Mouse (Mus musculus): Measurements from ENCODE around the gene Gtdc1. TPM values are rescaled to one million over a fixed set of nuclear protein-coding genes. Genes with fewer than 3 reads are reported as not detected.

Gene Gtdc1
- polyA plus RNA-seq, 1 experiment from 2014 or later, result 10.1 TPM

DNA sequence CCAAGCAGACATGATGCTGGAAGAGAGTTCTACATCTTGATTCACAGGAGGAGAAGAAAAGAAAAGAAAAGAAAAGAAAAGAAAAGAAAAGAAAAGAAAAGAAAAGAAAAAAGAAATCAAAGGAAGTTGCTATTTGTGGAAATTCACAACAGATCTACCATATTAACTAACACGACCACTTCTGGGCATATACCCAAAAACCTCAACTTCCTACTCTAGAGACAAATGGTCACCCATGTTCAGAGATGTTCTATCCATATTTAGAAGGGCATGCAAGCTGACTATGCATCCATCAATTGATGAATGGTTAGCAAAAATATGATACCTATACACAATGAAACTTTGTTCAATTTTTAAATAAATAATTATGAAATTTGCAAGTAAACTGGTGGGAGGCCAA is 79.3 kb downstream of the Gtdc1 start:
- H3K9me3 ChIP-seq (replicated peaks), result peaks cover 5% of the 10 kb centered on the region; the same call in 1 of the 2 replicates
- H3K27ac ChIP-seq (ENCODE audit: poor library complexity, severe bottlenecking), result no peak overlapping the region
- no peak overlapping the region for H3K4me2 ChIP-seq
- H3K4me1 ChIP-seq (replicated peaks), result no peaks in the 10 kb centered on the region
- 76% methylated on average over 1 of the region's 1 CpGs for WGBS
- H3K36me3 ChIP-seq, result peaks cover 7% of the 10 kb centered on the region; the same call in 1 of the 2 replicates
- H3K4me3 ChIP-seq, result no peak overlapping the region
- no peaks in the 10 kb centered on the region for H3K27me3 ChIP-seq (replicated peaks)
- no peak overlapping the region for H3K9ac ChIP-seq
- ATAC-seq (ENCODE audit: insufficient number of reproducible peaks, low FRiP score), result no peak

DNA sequence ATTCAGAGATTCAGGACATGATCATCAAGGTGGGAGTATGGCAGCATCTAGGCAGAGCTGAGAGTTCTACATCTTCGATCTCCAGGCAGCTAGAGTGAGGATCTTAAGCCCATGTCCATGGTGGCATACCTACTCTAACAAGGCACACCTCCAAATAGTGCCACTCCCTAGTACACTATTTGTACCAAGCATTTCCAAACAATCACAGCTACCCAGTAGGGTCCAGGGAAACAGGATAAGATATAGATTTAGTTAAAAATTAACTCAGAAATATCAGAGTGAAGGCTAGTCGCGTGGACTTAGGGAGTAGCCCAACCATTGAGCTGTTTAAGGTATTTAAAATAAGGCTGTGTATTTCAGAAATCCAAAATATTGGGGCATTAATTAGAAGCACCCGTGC is 82.0 kb downstream of the Gtdc1 start:
- no peaks in the 10 kb centered on the region for H3K4me1 ChIP-seq (replicated peaks)
- no peak overlapping the region for H3K27ac ChIP-seq (ENCODE audit: poor library complexity, severe bottlenecking)
- no peak overlapping the region for H3K4me3 ChIP-seq
- no peaks in the 10 kb centered on the region for H3K9me3 ChIP-seq (replicated peaks)
- H3K4me2 ChIP-seq, result no peak overlapping the region
- no peak overlapping the region for H3K9ac ChIP-seq
- no peak for ATAC-seq (ENCODE audit: insufficient number of reproducible peaks, low FRiP score)
- 87% methylated on average over 4 of the region's 4 CpGs for WGBS
- H3K27me3 ChIP-seq (replicated peaks), result no peaks in the 10 kb centered on the region
- H3K36me3 ChIP-seq, result no peaks in the 10 kb centered on the region

DNA sequence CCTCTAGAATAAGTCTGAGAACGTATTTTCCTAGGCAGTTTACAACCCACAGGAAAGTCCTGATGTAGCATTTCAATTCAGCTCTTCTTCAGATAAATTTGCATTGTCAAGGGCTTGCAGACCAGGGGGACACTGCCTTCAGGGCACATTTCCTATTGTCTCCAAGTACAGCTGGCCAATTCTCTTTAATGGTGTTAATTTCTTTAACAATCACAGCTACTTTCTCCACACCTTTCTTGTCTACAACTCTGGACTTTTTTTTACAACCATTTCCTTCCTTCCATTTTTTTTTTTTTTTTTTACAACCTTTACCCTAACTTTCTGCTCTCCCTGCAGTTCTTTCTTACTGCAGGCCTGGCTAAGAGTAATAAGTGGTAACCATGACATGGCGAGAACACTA is 97.7 kb downstream of the Gtdc1 start:
- Histone ChIP-seq H3K9ac (no peak overlapping the region), H3K27me3 (replicated peaks) (no peaks in the 10 kb centered on the region), H3K9me3 (replicated peaks) (no peaks in the 10 kb centered on the region), H3K36me3 (no peaks in the 10 kb centered on the region), H3K4me2 (no peak overlapping the region), H3K27ac (ENCODE audit: poor library complexity, severe bottlenecking) (no peak overlapping the region), H3K4me1 (replicated peaks) (no peaks in the 10 kb centered on the region), H3K4me3 (no peak overlapping the region)
- ATAC-seq (ENCODE audit: insufficient number of reproducible peaks, low FRiP score), result no peak
- 66% methylated on average over 2 of the region's 2 CpGs for WGBS

DNA sequence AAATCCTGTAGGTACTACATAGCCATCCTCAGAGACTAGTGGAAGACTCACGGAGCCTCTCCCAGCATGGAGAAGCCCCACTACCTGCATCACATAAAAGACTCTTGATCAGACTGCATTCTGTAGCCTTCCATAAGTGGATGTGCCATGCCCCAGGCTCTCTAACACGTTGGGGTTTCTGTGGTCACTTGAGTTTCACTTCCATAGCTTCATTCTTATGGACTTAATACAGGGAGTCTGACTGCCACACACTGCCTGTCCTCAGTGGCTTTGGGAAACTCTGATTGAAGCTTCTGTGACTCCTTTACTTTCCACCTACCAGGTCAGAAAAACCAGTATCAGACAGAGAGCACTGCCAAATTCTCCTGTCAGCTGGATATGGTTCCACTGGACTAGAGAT is 98.1 kb downstream of the Gtdc1 start:
- ATAC-seq (ENCODE audit: insufficient number of reproducible peaks, low FRiP score), result no peak
- 76% methylated on average over 2 of the region's 2 CpGs for WGBS

DNA sequence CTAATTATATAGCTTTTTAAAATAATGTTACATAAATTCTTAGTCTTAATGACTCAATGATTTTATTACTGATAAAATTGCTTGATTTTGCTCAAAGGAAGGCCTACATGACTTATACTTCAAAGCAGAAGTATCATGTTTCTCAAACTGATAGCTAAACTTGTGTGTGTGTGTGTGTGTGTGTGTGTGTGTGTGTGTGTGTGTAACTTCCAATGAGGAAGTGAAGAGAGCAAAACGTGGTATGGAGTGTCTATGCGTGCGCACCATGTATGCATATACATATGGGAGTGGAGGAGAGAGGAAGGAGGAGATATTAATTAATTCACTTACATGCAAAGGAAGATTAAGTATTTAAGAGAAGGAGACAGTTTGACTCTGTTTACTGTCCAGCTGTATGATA is 100.8 kb downstream of the Gtdc1 start:
- WGBS, result 90% methylated on average over 3 of the region's 3 CpGs
- H3K36me3 ChIP-seq, result no peaks in the 10 kb centered on the region
- no peaks in the 10 kb centered on the region for H3K9me3 ChIP-seq (replicated peaks)
- no peaks in the 10 kb centered on the region for H3K4me1 ChIP-seq (replicated peaks)
- no peak overlapping the region for H3K9ac ChIP-seq
- no peak overlapping the region for H3K4me2 ChIP-seq
- ATAC-seq (ENCODE audit: insufficient number of reproducible peaks, low FRiP score), result no peak
- H3K27me3 ChIP-seq (replicated peaks), result no peaks in the 10 kb centered on the region
- H3K4me3 ChIP-seq, result no peak overlapping the region
- no peak overlapping the region for H3K27ac ChIP-seq (ENCODE audit: poor library complexity, severe bottlenecking)

More for the DNA sequence above, 98.1 kb downstream of the Gtdc1 start:
- no peaks in the 10 kb centered on the region for H3K9me3 ChIP-seq (replicated peaks)
- no peaks in the 10 kb centered on the region for H3K27me3 ChIP-seq (replicated peaks)
- no peaks in the 10 kb centered on the region for H3K4me1 ChIP-seq (replicated peaks)
- no peak overlapping the region for H3K4me2 ChIP-seq
- H3K4me3 ChIP-seq, result no peak overlapping the region
- H3K9ac ChIP-seq, result no peak overlapping the region
- H3K36me3 ChIP-seq, result no peaks in the 10 kb centered on the region
- no peak overlapping the region for H3K27ac ChIP-seq (ENCODE audit: poor library complexity, severe bottlenecking)

DNA sequence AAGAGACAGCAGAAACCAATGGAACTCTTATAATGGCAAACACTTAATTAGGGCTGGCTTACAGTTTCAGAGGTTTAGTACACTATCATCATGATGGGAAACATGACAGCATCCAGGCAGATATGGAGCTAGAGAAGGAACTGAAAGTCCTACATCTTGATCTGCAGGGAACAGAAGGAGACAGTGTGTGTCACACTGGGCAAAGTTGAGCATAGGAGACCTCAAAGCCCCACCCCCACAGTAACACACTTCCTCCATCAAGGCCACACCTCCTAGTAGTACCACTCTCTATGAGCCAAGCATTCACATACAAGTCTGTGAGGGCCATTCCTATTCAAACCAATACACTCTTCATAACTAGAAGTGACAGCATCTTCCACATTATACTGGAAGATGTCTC is 109.7 kb downstream of the Gtdc1 start:
- ATAC-seq (ENCODE audit: insufficient number of reproducible peaks, low FRiP score), result no peak
- no peaks in the 10 kb centered on the region for H3K9me3 ChIP-seq (replicated peaks)
- no peak overlapping the region for H3K9ac ChIP-seq
- H3K27me3 ChIP-seq (replicated peaks), result no peaks in the 10 kb centered on the region
- no peak overlapping the region for H3K27ac ChIP-seq (ENCODE audit: poor library complexity, severe bottlenecking)
- no peaks in the 10 kb centered on the region for H3K36me3 ChIP-seq
- H3K4me2 ChIP-seq, result no peak overlapping the region
- H3K4me1 ChIP-seq (replicated peaks), result no peaks in the 10 kb centered on the region
- no peak overlapping the region for H3K4me3 ChIP-seq

DNA sequence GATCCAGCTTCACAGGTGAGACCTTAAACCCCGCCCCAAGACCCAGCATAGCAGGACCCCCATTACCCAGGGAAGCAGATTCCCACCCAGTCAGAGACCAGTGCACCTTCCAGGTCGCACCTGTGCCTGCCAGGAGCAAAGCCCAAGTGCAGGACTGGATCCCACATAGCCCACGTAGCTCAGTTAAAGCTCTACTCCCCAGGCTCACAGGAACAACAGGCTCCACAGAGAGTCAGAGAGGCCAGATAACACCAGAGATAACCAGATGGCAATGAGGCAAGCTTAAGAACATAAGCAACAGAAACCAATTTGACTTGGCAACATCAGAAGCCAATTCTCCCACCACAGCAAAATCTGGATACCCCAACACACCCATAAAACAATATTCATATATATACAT is 113.7 kb downstream of the Gtdc1 start:
- Histone ChIP-seq H3K9me3 (replicated peaks) (no peaks in the 10 kb centered on the region), H3K36me3 (no peaks in the 10 kb centered on the region), H3K9ac (no peak overlapping the region), H3K4me3 (no peak overlapping the region), H3K27ac (ENCODE audit: poor library complexity, severe bottlenecking) (no peak overlapping the region), H3K4me2 (no peak overlapping the region), H3K4me1 (replicated peaks) (no peaks in the 10 kb centered on the region), H3K27me3 (replicated peaks) (no peaks in the 10 kb centered on the region)
- 48% methylated on average over 3 of the region's 3 CpGs for WGBS
- no peak for ATAC-seq (ENCODE audit: insufficient number of reproducible peaks, low FRiP score)

DNA sequence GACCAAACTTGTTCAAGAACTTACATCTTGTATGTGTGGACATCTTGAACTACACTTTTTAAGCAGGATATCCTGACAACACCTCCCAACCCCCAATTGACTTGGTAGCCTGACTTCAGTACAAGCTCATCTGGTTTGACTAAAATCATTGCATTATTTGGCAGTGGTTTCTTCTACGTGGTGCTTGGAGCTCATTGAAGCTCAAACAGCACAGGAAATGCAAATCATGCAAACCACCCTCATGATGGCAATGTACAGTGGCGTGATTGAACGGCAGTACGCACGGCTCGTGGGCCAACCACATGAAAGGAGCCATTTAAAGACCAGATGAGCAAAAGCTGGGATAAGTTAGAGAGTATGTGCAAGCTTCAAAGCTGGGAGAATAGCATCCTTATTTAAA is 123.0 kb downstream of the Gtdc1 start:
- ATAC-seq (ENCODE audit: insufficient number of reproducible peaks, low FRiP score), result no peak

DNA sequence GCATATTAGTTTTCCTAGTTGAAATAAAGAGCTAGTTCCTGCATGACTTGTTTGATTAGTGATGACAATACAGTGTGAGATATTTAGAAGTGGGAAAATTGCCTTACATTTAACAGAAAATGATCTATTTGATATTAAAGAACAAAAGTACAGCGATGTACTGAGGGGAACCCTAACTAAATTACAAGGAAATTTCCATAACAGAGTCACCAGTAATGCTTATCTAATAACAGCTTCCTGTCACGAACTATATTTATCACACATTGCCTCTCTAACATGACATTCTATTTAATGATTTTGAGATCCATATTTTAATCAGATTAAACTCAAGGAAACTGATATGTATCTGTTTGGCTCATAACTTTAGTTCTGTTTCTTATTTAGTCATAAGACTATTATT is 126.1 kb downstream of the Gtdc1 start:
- no peaks in the 10 kb centered on the region for H3K9me3 ChIP-seq (replicated peaks)
- no peaks in the 10 kb centered on the region for H3K27me3 ChIP-seq (replicated peaks)
- H3K4me1 ChIP-seq (replicated peaks), result no peaks in the 10 kb centered on the region
- no peak overlapping the region for H3K4me2 ChIP-seq
- ATAC-seq (ENCODE audit: insufficient number of reproducible peaks, low FRiP score), result no peak
- no peaks in the 10 kb centered on the region for H3K36me3 ChIP-seq
- H3K27ac ChIP-seq (ENCODE audit: poor library complexity, severe bottlenecking), result no peak overlapping the region
- H3K9ac ChIP-seq, result no peak overlapping the region
- no peak overlapping the region for H3K4me3 ChIP-seq
- WGBS, result 71% methylated on average over 2 of the region's 2 CpGs

More for the DNA sequence above, 123.0 kb downstream of the Gtdc1 start:
- Histone ChIP-seq H3K4me3 (no peak overlapping the region), H3K4me2 (no peak overlapping the region), H3K9ac (no peak overlapping the region), H3K36me3 (no peaks in the 10 kb centered on the region), H3K27me3 (replicated peaks) (no peaks in the 10 kb centered on the region), H3K9me3 (replicated peaks) (no peaks in the 10 kb centered on the region), H3K4me1 (replicated peaks) (no peaks in the 10 kb centered on the region), H3K27ac (ENCODE audit: poor library complexity, severe bottlenecking) (no peak overlapping the region)
- WGBS, result 90% methylated on average over 6 of the region's 6 CpGs

DNA sequence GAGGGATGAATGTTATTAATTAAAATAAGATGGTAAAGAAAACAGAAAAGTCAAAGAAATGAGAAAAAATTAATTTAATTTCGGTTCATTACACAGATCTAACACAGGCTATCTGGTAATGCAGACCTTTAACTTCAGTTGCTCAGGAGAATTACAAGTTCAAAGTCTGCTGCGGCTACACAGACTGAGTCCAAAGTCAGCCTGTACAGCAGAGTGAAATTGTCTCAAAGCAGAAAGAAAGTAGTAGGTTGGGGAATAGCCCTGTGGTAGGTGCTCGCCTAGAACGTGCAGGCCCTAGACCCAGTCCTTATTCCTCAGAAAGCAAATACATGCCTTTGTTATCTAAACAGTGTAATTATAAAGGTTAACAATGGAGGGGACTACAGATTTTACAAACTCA is 135.6 kb downstream of the Gtdc1 start:
- Histone ChIP-seq H3K4me2 (no peak overlapping the region), H3K4me3 (no peak overlapping the region), H3K4me1 (replicated peaks) (no peaks in the 10 kb centered on the region), H3K27me3 (replicated peaks) (no peaks in the 10 kb centered on the region), H3K9ac (no peak overlapping the region), H3K27ac (ENCODE audit: poor library complexity, severe bottlenecking) (no peak overlapping the region), H3K9me3 (replicated peaks) (no peaks in the 10 kb centered on the region), H3K36me3 (no peaks in the 10 kb centered on the region)
- 80% methylated on average over 4 of the region's 4 CpGs for WGBS
- no peak for ATAC-seq (ENCODE audit: insufficient number of reproducible peaks, low FRiP score)

DNA sequence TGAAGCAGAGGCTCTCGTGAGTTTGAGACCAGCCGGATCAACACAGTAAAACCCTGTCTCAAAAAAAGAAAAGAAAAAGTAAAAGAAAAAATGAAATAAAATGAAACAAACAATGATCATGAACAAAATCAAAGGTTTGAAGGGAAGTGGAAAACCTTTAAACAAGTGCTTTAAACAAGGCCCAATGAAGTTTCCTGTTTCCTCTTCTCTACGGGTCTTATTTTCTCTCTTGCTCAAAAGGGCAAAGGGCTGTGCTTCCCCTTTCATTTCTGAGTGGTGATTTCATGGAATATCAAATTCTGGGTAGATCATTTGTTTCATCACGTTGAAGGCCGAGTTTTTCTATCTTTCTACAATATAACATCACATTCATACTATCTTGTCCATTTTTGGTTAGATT is 136.3 kb downstream of the Gtdc1 start:
- Histone ChIP-seq H3K4me2 (no peak overlapping the region), H3K9ac (no peak overlapping the region)

DNA sequence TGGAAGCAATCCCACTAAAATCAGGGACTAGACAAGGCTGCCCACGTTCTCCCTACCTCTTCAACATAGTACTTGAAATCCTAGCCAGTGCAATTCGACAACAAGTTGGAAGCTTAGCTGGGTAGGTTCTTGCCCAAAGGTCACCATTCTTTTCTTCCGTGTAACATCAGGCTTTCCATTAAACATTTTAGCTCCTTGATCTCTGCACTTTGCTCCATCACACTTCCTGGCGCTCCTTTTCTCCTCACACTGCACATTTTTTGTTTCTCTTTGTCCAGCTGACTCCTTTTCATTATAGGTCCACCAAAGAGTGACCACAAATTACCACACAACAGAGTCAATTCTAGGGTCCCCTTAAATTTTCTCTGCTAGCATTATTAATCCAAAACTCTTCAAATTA is 144.7 kb downstream of the Gtdc1 start:
- no peak overlapping the region for H3K4me3 ChIP-seq
- H3K27ac ChIP-seq (ENCODE audit: poor library complexity, severe bottlenecking), result no peak overlapping the region
- H3K9me3 ChIP-seq (replicated peaks), result no peaks in the 10 kb centered on the region
- ATAC-seq (ENCODE audit: insufficient number of reproducible peaks, low FRiP score), result no peak
- H3K4me1 ChIP-seq (replicated peaks), result no peaks in the 10 kb centered on the region
- no peaks in the 10 kb centered on the region for H3K27me3 ChIP-seq (replicated peaks)
- no peaks in the 10 kb centered on the region for H3K36me3 ChIP-seq
- 93% methylated on average over 4 of the region's 4 CpGs for WGBS
- no peak overlapping the region for H3K4me2 ChIP-seq
- no peak overlapping the region for H3K9ac ChIP-seq

More for the DNA sequence above, 136.3 kb downstream of the Gtdc1 start:
- 79% methylated on average over 5 of the region's 5 CpGs for WGBS
- H3K27ac ChIP-seq (ENCODE audit: poor library complexity, severe bottlenecking), result no peak overlapping the region
- H3K27me3 ChIP-seq (replicated peaks), result no peaks in the 10 kb centered on the region
- H3K4me3 ChIP-seq, result no peak overlapping the region
- H3K9me3 ChIP-seq (replicated peaks), result no peaks in the 10 kb centered on the region
- H3K4me1 ChIP-seq (replicated peaks), result no peaks in the 10 kb centered on the region
- ATAC-seq (ENCODE audit: insufficient number of reproducible peaks, low FRiP score), result no peak
- H3K36me3 ChIP-seq, result no peaks in the 10 kb centered on the region

Data from heart, embryonic 12.5 days (tissue).